Mouse (Mus musculus): ENCODE results near the gene Wnt5b.

The Wnt5b gene

GRCm38 (mm10) chr6:119389089-119389488 is 155.1 kb downstream of the Wnt5b start:
- DNase-seq (ENCODE audit: low read depth, low spot score), result no peak

- DNase-seq (ENCODE audit: low read depth, low spot score), result peak; percentile 97
Observed at GRCm38 (mm10) chr6:119388650-119389012, 155.5 kb downstream of the Wnt5b start.

GRCm38 (mm10) chr6:119387801-119388649 is 156.1 kb downstream of the Wnt5b start:
- peak; percentile 32 for DNase-seq (ENCODE audit: low read depth, low spot score)

- DNase-seq (ENCODE audit: low read depth, low spot score), result no peak
Observed at GRCm38 (mm10) chr6:119386821-119387220, 157.3 kb downstream of the Wnt5b start.

GRCm38 (mm10) chr6:119386421-119386820 is 157.7 kb downstream of the Wnt5b start:
- DNase-seq (ENCODE audit: low read depth, low spot score), result no peak

- no peak for DNase-seq (ENCODE audit: low read depth, low spot score)
Observed at GRCm38 (mm10) chr6:119385668-119386067, 158.5 kb downstream of the Wnt5b start.
